Comparison of ENCODE assay signal across 8 mouse cellular contexts in the genomic region with DNA sequence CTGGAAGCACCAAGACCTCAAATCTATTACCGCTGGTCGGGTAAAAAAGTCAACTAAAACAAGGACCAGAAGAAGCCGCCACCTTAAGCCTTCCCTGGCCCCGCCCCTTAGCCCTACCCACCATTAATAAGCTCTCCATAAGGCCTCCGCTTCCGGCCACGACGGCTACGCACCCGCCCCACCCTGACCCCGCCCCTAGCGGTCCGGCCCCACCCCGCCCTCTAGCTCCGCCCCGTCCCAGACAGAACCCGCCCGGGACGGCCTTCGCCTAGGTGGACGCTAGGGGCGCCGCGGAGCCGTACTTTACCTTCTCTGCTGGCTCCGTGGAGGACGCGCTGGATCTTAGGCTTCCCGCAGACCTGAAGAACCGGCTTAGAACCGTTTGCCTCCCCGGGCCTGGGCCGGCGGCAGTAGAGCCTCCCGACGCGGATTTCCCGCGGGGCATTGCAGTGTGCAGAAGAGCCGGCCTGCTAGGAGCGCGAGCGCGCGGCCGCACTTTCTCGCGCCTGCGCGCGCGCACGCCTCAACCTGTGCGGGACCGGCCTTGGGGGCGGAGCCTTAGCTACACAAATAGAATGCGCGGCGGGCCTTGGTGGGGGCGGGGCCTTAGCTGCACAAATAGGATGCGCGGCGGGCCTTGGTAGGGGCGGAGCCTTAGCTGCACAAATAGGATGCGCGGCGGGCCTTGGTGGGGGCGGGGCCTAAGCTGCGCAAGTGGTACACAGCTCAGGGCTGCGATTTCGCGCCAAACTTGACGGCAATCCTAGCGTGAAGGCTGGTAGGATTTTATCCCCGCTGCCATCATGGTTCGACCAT. TPM values are rescaled to one million over a fixed set of nuclear protein-coding genes. Genes with fewer than 3 reads are reported as not detected.
A peak's percentile ranks its signal among the peaks of the same experiment; 100 is the strongest.
DNase-seq lines count a peak whose midpoint lies in the region; ATAC-seq lines count a peak whose summit lies in the region.

A gene (plus strand): TSS at position 271 of the 816 bp plus-strand sequence.
A gene (minus strand): TSS at position 548 of the 816 bp plus-strand sequence.

- 0% methylated on average over 69 of the region's 76 CpGs for WGBS in lung, embryonic 16.5 days

- peak within 1 kb of the TSS; percentile 98 for H3K27ac ChIP-seq in lung, embryonic 16.5 days (ENCODE audit: low read length)

- H3K9ac ChIP-seq in lung, embryonic 16.5 days (ENCODE audit: low read length) = peak within 1 kb of the TSS; percentile 85

- peak within 1 kb of the TSS; percentile 73 for H3K4me2 ChIP-seq in lung, embryonic 16.5 days (ENCODE audit: low read depth, low read length)

- ATAC-seq in hematopoietic stem cell, adult 5-6 weeks (replicated peaks in 1 of 2; ENCODE audit: insufficient read depth in 1 of 2, low FRiP score in 2 of 2, low TSS enrichment in 1 of 2, low read depth in 1 of 2, poor library complexity in 2 of 2, severe bottlenecking in 2 of 2) = peak; percentile 87 to 92
- peak; percentile 98 for ATAC-seq in lung, embryonic 16.5 days (ENCODE audit: low read depth)

- H3K4me1 ChIP-seq in lung, embryonic 16.5 days (replicated peaks; ENCODE audit: control insufficient read depth, insufficient read depth, low read length) = peaks cover 14% of the 10 kb centered on the region

- no peaks in the 10 kb centered on the region for H3K27me3 ChIP-seq in lung, embryonic 16.5 days (ENCODE audit: control insufficient read depth, insufficient read depth, low read depth, low read length)

- H3K4me3 ChIP-seq in lung, embryonic 16.5 days (ENCODE audit: low read length) = peak within 1 kb of the TSS; percentile 87

- peaks cover 5% of the 10 kb centered on the region for H3K36me3 ChIP-seq in lung, embryonic 16.5 days (ENCODE audit: control insufficient read depth, insufficient read depth, low read length)

- H3K9me3 ChIP-seq in lung, embryonic 16.5 days (ENCODE audit: control insufficient read depth, low read length) = no peaks in the 10 kb centered on the region

- DNase-seq in MEL-GATA-1-ER (ENCODE audit: extremely low read depth, low read depth) = peak; percentile 84
- DNase-seq in cerebellum, adult 8-10 months = peak; percentile 97
- peak; percentile 97 for DNase-seq in forelimb bud, embryonic 11.5 days (ENCODE audit: low read depth, low spot score)
- DNase-seq in layer of hippocampus, adult 9-10 months (ENCODE audit: low spot score) = peak; percentile 94
- DNase-seq in ovary, postnatal 10 days (ENCODE audit: low spot score) = peak; percentile 95
- DNase-seq in thymus, postnatal 10 days (ENCODE audit: low spot score in 2 of 2) = peak; percentile 96 to 98

RNA-seq across cellular contexts. Expression of the first gene that starts in this region (rescaled TPM):
- 20.6 and 27.1 TPM in 2 replicates for total RNA-seq in hematopoietic stem cell, adult 5-6 weeks (2017)
- polyA plus RNA-seq in lung, embryonic 16.5 days (2015; fragmentation: Nextera tagmentation; extraction: Ambion mirVana) = 17.0 TPM in 2 replicates

RNA-seq across cellular contexts. Expression of the second gene that starts in this region (rescaled TPM):
- total RNA-seq in hematopoietic stem cell, adult 5-6 weeks (2017) = 46.9 and 58.7 TPM in 2 replicates
- polyA plus RNA-seq in lung, embryonic 16.5 days (2015; fragmentation: Nextera tagmentation; extraction: Ambion mirVana) = 24.8 and 24.9 TPM in 2 replicates

Comparison
In these comparisons a context has a peak if more than half of its experiments do, and no peak if none do; other contexts are left out.
1. Peak in every context shown above with its lines: DNase-seq, ATAC-seq, H3K4me3 ChIP-seq and H3K27ac ChIP-seq.